Mouse (Mus musculus) T-helper 2 cell (primary cell): ENCODE measurements around the gene Nanos2.

ENCODE experiments used
- in situ Hi-C: fragments of 300-600 bp; cut with MboI, MseI; formaldehyde crosslinking; loops from one replicate; pipeline ENCODE4 v1.15.1; 2025; ENCODE audit warnings: high pct_unique_total_duplicates

Nanos2 gene

GRCm38 (mm10) chr7:19014452-19014851 lies 27.3 kb downstream of the Nanos2 start:
- in situ Hi-C loops = loop anchor here (25.0 kb wide), 1 partner anchor 923 kb away; no protein-coding TSS in a partner anchor

DNA sequence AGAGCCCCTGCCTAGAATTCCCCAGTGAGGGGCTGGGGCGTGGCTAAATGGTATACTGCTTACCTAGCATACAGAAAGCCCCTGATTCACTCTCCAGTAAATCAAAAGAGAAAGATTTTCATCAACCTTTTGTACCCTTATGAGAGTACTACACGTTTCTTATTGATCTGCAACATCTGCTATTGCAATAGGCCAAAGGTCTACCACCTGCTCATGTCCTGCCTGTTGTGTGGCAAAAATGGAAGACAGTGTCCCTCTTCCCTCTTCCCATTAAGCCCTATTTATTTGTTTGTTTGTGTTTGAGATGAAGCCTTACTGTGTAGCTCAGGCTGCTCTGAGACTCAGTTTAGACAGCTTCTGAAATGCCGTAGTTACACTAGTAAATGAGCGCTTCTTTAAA lies 28.8 kb downstream of the Nanos2 start:
- in situ Hi-C loops = loop anchor here (25.0 kb wide), 1 partner anchor 921 kb away; no protein-coding TSS in a partner anchor

DNA sequence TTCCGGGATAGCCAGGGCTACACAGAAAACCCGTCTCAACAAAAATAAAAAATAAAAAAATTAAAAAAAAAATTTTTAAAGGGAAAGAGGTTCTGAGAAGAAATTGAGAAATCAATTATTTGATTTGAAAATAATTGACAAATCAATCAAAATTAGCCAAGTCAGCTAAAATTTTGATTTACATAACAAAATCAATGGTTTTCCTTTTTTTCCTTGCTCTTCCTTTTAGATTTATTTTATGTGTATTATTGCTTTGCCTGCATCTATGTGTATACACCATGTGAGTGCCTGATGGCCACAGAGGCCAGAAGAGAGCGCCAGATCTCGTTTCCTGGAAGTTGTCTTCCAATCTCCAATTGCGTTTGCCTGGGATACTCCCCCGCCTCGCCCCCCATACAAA lies 30.7 kb downstream of the Nanos2 start:
- in situ Hi-C loops = loop anchor here (25.0 kb wide), 1 partner anchor 919 kb away; no protein-coding TSS in a partner anchor

DNA sequence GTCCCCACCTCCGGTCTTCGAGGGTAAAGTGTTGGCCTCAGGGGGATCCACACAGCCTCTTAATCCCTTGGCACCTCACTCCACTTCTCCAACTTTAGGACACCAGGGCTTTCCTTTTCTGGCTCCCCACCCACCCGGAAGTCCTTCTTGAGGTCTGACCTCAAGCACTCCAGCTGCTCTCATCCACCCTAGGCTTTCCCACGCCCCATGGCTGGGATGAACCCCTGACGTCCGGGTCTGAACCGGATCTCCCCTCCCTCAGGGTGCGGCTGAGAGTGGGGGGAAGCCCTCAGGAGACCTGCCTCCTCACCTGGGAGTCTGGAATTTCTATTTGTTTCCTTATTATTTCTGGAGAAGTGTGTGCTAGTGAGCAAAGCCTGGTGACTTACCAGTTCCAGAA lies 33.8 kb downstream of the Nanos2 start:
- in situ Hi-C loops = loop anchor here (25.0 kb wide), 1 partner anchor 916 kb away; no protein-coding TSS in a partner anchor

DNA sequence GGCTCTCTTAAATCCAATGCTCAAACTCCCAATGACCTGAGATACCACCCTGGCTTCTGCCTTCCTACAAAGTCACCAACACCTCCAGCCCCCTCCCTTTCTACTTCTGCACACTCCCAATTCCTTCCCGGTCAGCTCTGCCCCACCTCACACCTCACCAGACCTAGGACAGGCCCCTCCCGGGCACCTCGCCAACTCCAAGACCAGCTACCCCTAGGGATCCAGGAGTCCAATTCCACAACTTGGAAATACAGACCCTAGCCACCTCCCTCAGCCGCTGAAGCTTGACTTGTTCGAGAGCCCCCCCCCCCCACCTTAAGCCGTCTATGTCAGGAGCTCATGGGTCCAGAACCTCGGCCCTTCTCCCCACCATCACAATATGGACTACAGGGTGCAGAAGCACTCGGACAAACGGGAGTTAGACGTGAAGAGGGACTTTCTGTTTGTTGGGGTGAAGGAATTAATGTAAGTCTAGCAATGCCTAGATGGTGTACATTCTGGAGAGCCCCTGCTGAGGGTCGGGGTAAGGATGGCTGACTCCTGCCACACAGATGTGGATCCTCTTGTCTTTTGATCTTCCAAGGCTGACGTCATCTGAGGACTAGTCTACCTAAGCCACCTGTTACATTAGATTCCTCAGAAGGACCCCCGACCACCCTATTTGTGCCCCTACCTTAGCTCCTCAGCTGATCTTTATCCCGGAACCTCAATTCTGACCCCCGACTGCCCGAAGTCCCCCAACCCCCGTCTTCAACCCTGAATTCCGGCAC lies 35.2 kb downstream of the Nanos2 start:
- in situ Hi-C loops = loop anchor here (25.0 kb wide), 1 partner anchor 915 kb away; no protein-coding TSS in a partner anchor

DNA sequence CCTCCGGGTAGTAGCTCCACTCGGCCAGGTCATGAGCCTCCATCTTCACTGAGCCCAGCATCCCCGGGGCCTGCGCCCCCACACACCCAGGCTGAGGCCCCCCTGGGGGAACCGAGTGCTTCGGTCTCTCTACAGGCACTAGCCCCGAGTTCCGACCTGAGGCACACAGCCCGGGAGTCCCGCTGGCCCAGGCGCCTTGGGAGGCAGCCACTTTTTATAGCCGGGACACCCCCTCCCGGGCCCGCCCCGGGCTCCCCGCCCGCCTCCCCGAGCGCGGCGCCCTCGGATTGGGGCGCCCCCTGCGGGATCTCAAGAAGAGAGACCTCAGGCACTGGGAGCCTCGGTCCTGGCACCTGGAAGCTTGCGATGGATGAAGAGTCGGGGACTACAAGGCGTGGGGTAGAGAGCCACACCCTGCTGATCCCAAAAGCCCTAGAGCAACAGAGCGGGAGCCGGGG lies 36.2 kb downstream of the Nanos2 start, which contains the start of gene Foxa3:
Gene Foxa3, minus strand, starts transcription at position 182 of the 458 bp plus-strand sequence.
- in situ Hi-C loops = loop anchor here (25.0 kb wide), 1 partner anchor 914 kb away; no protein-coding TSS in a partner anchor

DNA sequence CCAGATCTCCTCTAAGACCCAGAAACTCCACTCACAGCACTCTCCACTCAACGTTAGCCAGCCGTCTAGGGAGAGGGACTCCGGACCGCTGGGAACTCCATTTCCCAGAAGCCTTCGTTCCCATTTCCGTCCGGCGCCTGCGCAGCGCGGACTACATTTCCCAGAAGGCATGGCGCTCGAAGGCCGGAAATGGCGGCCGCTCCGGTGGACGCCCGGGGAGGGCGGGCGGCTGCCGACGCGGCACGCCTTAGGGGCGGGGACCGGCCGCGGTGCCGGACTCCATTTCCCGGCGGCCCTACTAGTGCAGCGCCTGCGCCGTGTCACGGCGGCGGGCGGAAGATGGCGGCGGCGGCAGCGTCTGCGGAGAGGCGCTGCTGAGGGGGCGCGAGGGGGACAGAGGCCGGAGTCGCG lies 36.9 kb downstream of the Nanos2 start, which contains the start of gene Sympk:
Gene Sympk, plus strand, starts transcription at position 282 of the 411 bp plus-strand sequence.
- in situ Hi-C loops = loop anchor here (25.0 kb wide), 1 partner anchor 913 kb away; no protein-coding TSS in a partner anchor

- in situ Hi-C loops = loop anchor here (25.0 kb wide), 1 partner anchor 913 kb away; no protein-coding TSS in a partner anchor
Observed at GRCm38 (mm10) chr7:19024581-19025255, 37.5 kb downstream of the Nanos2 start.

DNA sequence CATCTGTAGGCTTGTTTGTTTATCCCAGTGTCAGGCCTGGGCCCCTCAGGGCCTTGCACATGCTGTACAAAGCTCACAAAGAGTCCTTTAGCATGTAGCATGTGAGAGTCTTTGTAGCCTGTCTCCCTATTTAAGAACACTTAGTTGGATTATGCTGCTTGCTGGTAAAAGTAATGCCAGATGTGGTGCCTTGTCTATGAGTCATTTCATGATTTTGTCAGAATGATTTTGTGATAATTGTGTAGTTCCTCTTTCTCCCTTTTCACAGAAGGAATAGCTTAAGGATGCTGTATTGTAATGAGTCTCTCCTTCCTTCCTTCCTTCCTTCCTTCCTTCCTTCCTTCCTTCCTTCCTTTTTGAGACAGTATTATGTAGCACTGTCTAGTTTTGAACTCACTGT lies 40.9 kb downstream of the Nanos2 start:
- in situ Hi-C loops = no loop called here

- in situ Hi-C loops = no loop called here
Observed at GRCm38 (mm10) chr7:19029084-19029653, 42.0 kb downstream of the Nanos2 start.

DNA sequence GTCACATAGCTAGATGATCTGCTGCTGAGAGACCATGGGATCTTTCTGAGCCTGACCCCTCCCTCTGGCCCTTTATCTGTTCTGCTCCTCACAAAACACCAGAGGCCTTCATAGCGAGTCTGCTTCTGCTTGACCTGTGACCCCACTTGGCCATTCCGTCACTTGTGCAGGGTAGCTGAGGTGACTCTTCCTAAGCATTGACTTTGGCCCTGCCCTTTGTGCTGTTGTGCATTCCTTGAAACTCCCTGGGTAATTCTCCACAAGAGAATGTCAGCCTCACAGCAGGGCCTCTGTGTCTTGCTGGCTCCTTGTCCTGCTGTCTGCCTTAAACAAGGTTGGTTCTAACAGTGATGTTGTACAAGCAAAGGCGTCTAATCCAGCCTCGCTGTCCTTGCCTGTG lies 44.4 kb downstream of the Nanos2 start:
- in situ Hi-C loops = no loop called here
